Mouse (Mus musculus): Measurements from ENCODE around the gene Hspg2.

The Hspg2 gene

GRCm38 (mm10) chr4:137480191-137480992 lies 11.8 kb downstream of the Hspg2 start:
- DNase-seq (ENCODE audit: low read depth): no peak

GRCm38 (mm10) chr4:137480993-137481340 lies 12.4 kb downstream of the Hspg2 start:
- DNase-seq (ENCODE audit: low read depth): no peak

GRCm38 (mm10) chr4:137481381-137482030 lies 12.9 kb downstream of the Hspg2 start:
- DNase-seq (ENCODE audit: low read depth): no peak

- no peak for DNase-seq (ENCODE audit: low read depth)
Observed at GRCm38 (mm10) chr4:137483871-137484270, 15.3 kb downstream of the Hspg2 start.

- no peak for DNase-seq (ENCODE audit: low read depth)
Observed at GRCm38 (mm10) chr4:137484586-137484985, 16.0 kb downstream of the Hspg2 start.

GRCm38 (mm10) chr4:137485258-137485960 lies 16.8 kb downstream of the Hspg2 start:
- DNase-seq (ENCODE audit: low read depth): no peak

GRCm38 (mm10) chr4:137486081-137487014 lies 17.8 kb downstream of the Hspg2 start:
- no peak for DNase-seq (ENCODE audit: low read depth)

- DNase-seq (ENCODE audit: low read depth): no peak
Observed at GRCm38 (mm10) chr4:137487286-137488000, 18.9 kb downstream of the Hspg2 start.

GRCm38 (mm10) chr4:137488038-137488437 lies 19.5 kb downstream of the Hspg2 start:
- no peak for DNase-seq (ENCODE audit: low read depth)

GRCm38 (mm10) chr4:137488571-137489303 lies 20.2 kb downstream of the Hspg2 start:
- no peak for DNase-seq (ENCODE audit: low read depth)

- no peak for DNase-seq (ENCODE audit: low read depth)
Observed at GRCm38 (mm10) chr4:137489996-137490395, 21.4 kb downstream of the Hspg2 start.

GRCm38 (mm10) chr4:137492563-137492962 lies 24.0 kb downstream of the Hspg2 start:
- DNase-seq (ENCODE audit: low read depth): no peak

- DNase-seq (ENCODE audit: low read depth): no peak
Observed at GRCm38 (mm10) chr4:137493187-137493586, 24.6 kb downstream of the Hspg2 start.

GRCm38 (mm10) chr4:137494751-137495500 lies 26.4 kb downstream of the Hspg2 start:
- no peak for DNase-seq (ENCODE audit: low read depth)

GRCm38 (mm10) chr4:137495501-137496100 lies 27.0 kb downstream of the Hspg2 start:
- no peak for DNase-seq (ENCODE audit: low read depth)

GRCm38 (mm10) chr4:137497367-137497766 lies 28.8 kb downstream of the Hspg2 start:
- no peak for DNase-seq (ENCODE audit: low read depth)

GRCm38 (mm10) chr4:137497892-137498722 lies 29.5 kb downstream of the Hspg2 start:
- DNase-seq (ENCODE audit: low read depth): no peak

- no peak for DNase-seq (ENCODE audit: low read depth)
Observed at GRCm38 (mm10) chr4:137498882-137499583, 30.5 kb downstream of the Hspg2 start.
